Mouse (Mus musculus) urinary bladder, postnatal 36 days (tissue): ENCODE measurements around the gene Psapl1.
A peak's percentile ranks its signal among the peaks of the same experiment; 100 is the strongest.

ENCODE experiments used
- DNase-seq, 2 experiments: peaks; one replicate each; pipeline ENCODE4 v3.0.0; 2022; ENCODE audit warnings: low spot score in 2 of 2, mixed read lengths in 1 of 2

The Psapl1 gene

DNA sequence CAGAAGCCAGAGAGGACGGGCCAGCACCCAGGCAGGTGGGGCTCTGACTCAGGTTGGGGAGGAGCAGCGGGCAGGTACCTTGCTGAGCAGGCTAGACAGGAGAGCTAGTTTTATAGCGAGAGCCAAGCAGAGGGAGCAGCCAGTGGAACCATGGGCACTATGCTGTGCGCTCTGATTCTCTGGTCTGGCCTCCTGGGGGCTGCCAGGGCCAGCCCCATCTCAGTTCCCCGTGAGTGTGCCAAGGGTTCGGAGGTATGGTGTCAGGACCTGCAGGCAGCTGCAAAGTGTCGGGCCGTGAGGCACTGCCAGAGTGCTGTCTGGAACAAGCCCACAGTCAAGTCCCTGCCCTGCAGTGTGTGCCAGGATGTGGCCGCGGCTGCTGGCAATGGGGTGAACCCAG, at the start of gene Psapl1:
Gene Psapl1 (plus strand): TSS at position 106 of the 400 bp plus-strand sequence.
- DNase-seq: peak; percentile 69 to 71

GRCm38 (mm10) chr5:36154879-36155485, 48.8 kb upstream of the Psapl1 start:
- DNase-seq: no peak

DNA sequence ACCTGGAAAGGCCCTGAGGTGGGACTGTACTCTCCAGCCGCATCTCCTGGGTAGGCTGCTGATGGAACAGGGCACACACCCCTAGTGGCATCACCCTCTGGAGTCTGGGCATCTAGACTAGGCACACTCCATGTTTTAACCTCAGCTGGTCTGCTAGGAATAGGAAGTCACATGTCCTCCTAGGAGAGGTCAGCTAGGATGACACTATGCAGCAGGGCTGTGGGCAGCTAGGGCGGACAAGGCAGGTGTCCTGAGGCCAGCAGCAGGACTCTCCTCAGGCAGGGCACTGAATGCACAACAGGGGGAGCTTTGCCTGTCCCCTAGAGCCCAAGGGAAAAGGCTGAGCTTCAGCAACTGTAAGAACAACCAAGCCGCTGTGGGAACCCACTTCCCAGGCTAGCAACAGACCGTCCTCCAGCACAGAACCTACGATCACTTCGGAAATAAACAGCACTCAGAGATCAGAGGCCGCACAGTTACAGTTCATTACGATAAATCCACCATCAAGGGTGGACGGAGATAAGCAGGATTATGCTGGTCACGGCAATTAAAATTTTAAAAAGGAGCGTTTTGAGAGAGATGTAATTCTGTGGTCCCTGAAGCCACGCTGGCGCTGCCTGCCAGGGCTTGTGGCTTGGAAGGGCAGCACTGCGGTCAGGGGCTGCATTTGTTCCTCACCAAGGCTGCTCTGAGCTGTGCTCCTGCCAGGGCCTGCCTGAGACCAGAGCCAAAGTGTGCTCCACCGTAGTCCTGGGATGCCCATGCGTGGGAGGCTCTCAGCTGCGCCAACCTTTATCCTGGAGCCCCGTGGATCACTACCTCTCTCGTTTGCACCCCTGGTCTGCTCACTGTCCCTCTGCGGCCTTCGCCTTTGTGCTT, 38.2 kb upstream of the Psapl1 start:
- DNase-seq: no peak

GRCm38 (mm10) chr5:36166346-36167013, 37.3 kb upstream of the Psapl1 start:
- no peak for DNase-seq

DNA sequence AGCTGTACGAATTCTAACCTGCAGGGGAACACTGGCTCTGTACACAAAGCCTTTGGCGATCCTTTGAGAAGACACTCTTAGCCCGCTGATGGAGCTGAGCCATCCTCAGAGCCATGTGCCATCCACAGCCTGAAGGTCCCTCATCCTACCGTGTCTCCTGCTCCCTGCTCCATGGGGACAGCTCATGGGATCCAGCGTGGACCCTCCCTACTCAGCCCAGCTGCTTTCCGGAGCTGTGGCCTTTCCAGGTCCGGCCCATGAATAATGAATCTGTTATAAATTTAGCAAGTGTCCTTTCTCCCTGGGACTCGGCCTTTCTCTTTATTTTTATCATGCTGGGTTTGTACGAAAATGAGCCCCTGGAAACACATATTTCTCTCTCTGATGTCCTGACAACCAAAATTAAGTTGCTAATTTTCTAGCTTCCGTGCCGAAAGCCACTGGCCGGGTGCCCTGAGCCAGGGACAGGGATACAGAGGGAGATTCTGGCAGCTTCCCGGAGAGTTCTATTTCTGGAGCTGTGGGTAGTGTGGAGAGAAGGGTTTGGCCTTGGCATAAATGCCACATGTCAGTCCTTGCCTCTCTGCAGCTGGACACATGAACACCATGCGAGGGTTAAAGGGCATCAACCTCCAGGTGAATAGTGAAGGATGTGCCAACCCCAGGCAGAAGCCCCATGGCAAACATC, 34.7 kb upstream of the Psapl1 start:
- DNase-seq: no peak

DNA sequence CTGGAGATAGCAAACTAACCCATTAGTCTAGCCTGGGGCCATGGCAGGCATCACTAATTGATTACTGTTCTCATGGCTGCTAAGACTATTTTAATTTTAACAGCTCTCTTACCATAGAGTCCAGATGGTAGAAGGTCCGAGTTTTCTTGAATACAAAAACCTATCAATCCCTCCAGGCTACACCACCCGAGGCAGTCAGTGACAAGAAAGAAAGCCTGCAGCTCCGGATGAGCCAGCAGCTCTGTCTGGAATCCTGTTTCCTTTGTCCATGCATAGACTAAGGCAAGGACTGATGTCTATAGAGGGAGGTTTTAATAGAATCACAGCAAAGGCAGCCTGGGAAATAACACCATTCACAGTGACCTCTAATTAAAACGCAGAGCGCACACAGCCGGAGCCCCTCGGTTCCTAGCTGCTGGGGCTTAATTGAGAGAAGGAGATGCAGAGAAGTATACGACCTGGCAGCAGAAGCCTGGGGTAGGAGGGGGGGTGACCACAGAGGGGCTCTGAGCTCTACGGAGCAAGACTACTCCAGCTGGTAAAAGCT, 29.2 kb upstream of the Psapl1 start:
- no peak for DNase-seq

DNA sequence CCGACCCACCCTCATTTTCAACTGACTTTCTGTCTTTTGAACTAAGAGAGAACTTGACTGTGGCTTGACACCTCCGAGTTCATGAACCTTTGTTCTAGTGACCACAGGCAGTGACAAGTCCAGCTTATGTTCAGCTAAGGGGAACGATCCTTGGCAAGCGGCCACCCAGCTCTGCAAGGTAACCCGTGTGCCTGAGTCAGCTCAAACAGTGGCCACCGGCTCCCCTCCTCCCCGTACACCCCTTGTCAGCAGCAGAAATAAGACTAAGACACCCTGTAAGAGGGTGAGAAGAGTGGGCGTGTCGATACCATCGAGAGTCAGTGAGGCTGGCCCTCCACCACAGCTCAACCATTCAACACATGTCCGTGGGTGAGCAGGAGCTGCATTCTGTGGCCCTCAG, 27.4 kb upstream of the Psapl1 start:
- peak; percentile 33 to 67 for DNase-seq

GRCm38 (mm10) chr5:36176873-36177272, 26.9 kb upstream of the Psapl1 start:
- no peak for DNase-seq

DNA sequence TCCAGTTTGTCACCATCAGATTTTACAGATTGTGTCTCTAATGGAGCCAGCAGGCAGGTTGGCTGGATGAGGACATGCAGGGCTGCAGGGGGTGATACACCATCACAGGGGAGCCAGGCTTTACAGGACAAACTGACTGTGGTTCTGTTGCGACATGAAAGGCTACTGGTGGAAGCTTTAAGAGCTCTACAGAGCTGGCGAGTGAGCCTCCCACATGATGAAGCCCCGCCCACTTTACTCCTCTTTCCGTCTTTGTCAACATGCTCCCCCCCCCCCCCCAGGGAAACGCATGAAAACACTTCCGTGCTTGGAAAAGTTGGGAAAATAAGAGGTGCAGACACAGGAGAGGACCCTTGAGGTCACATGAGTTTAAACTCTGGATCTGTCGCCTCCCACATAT, 25.6 kb upstream of the Psapl1 start:
- DNase-seq: no peak

DNA sequence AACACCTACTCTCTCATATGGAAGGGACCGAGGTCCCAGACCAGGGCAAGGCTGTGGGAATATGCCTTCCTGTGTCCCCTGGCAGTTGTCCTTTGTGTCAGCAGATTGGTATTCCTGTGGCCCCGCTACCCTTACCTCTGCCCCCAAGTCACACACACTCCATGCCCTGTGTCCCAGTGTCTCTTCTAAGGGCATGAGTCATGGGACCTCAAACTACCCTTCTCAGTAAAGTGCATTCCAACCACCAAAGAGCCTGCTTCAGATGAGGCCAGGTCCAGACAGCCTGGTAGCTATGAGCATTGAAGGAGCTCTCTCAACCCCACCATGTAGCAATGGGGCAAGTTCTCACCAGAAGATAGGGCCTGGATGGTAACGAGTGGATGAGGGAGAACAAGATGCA, 25.0 kb upstream of the Psapl1 start:
- no peak for DNase-seq

- DNase-seq: no peak
Measured at GRCm38 (mm10) chr5:36179708-36180107, 24.1 kb upstream of the Psapl1 start.

- DNase-seq: no peak
Measured at GRCm38 (mm10) chr5:36182326-36182725, 21.5 kb upstream of the Psapl1 start.

GRCm38 (mm10) chr5:36186294-36187053, 17.3 kb upstream of the Psapl1 start:
- DNase-seq: no peak

DNA sequence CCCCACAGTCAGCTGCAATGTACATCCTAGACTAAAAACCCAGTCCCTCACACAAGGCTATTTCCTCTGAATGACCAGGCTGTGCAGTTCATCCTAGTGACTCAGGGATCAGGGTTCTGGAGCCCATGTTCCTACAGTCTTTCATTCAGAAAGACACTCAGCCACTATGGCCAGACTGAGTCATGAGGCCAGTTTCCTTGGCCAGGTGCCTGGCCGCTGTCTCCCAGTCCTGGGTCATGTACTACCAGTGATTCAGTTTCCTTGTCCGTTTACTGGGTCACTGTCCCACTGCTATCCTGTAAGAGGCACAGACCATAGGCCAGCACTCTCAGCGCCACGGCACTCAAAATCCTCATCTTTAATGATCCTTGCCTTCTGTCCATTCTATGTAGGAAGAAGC, 15.5 kb upstream of the Psapl1 start:
- DNase-seq: peak in 1 of 2 experiments; percentile 43

DNA sequence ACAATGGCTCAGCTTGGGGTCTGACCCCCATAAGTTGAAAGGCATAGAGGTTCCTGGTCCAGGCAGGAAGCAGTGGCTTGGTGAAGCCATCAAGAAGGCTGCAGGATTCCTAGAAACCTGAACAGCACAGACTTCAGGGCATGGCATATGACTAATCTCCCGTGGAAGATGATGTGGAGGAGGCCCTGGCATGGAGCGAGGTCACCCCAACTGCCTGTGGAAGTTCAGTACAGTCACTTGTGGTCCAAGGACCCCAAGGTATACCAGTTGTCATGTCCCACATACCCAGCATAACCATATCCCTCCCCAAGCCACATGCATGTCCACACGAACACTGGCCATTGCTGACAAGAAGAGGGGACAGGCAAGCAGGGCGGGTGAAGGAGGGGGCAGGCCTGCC, 12.5 kb upstream of the Psapl1 start:
- DNase-seq: no peak

- DNase-seq: peak in 1 of 2 experiments; percentile 35
Measured at GRCm38 (mm10) chr5:36191876-36192275, 11.9 kb upstream of the Psapl1 start.

DNA sequence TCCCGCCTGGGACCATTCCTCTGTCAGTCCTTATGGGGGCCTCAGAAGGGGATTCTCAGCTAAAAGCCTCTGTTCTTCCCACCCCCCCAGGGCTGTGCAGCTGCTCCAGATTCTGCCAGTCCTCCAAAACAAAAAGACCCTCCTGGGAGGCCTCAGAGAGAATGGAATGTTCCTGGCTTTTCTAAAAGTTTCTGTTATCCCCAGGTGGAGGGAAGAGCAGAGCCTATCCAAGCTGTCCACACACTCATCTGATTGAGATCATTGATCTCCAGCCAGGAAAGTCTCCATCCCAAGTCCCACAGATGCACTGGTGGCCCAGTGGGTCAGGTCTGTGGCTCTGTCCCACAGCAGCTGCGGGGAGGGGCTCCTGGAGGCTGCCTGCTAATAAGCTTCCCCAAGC, 11.1 kb upstream of the Psapl1 start:
- no peak for DNase-seq

GRCm38 (mm10) chr5:36194631-36195030, 9.2 kb upstream of the Psapl1 start:
- DNase-seq: no peak

DNA sequence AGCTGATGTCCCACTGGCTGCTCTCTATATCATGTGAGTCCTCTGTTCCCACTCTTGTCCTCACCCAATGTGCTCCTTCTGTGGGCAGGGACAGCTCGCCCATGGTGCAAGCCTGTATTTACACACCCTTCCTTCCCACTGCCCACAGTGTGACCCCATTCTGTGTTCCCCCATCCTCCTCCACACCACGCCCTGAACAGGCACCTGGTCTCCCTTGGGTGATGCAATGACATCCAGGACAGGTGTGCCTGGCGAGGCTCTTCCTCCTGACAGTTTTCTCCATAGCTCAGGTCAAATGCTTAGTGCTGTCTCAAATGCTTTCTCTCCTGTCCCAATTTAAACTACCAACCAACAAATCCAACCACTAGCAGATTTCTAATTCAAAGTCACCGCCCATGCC, 8.4 kb upstream of the Psapl1 start:
- no peak for DNase-seq

DNA sequence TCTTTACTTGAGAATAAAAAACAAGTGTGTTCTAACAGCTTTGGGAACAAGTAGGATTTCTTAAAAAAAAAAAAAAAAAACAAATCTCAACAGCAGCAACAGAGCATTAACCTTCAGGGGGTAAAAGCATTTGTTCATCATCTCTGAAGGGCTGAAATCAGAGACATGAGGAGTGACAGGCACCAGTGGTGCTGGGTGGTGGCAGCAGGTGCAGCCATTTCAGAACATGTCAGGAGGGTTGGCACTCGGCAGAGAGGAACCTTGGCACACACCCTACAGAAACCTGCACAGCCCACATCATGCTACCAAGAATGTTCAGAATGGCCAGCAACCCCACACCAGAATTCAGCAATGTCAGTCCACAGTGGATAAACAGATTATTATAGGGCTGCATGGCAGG, 4.3 kb upstream of the Psapl1 start:
- DNase-seq: no peak

- peak; percentile 58 to 73 for DNase-seq
Measured at GRCm38 (mm10) chr5:36202781-36203180, 1.0 kb upstream of the Psapl1 start.
